Comparison of ENCODE assay signal across 8 mouse cellular contexts in the genomic region with DNA sequence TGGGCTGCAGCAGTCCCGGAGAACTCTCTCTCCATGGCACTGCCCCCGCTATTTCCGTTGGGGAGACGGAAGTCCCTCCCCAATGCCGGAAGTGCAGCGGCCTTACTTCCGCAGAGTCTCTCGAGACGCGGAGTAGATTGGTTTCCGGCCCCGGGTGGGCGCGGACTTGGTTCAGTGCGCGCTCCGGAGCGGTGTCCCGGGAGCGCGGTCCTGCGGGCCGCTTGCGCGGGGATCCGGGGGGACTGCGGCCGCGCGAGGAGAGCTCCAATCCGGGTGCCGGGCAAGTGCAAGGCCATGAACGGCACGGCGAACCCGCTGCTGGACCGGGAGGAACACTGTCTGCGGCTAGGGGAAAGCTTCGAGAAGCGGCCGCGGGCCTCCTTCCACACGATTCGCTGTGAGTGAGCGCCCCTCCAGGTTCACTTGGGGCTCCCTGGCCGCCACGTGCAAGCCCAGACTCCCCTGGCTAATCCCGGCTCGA. TPM values are rescaled to one million over a fixed set of nuclear protein-coding genes. Genes with fewer than 3 reads are reported as not detected.
A peak's percentile ranks its signal among the peaks of the same experiment; 100 is the strongest.
DNase-seq lines count a peak whose midpoint lies in the region; ATAC-seq lines count a peak whose summit lies in the region.

A gene (minus strand): TSS at position 66 of the 481 bp plus-strand sequence.

- peak within 1 kb of the TSS; percentile 90 for H3K4me2 ChIP-seq in hindbrain, embryonic 13.5 days

- H3K9ac ChIP-seq in hindbrain, embryonic 13.5 days: peak within 1 kb of the TSS; percentile 93

- H3K9me3 ChIP-seq in hindbrain, embryonic 13.5 days: no peaks in the 10 kb centered on the region

- H3K4me1 ChIP-seq in hindbrain, embryonic 13.5 days (replicated peaks): peaks cover 45% of the 10 kb centered on the region

- under 1% methylated on average over 49 of the region's 49 CpGs for WGBS in hindbrain, embryonic 13.5 days

- ATAC-seq in hindbrain, embryonic 13.5 days (ENCODE audit: low FRiP score): peak; percentile 93

- no peaks in the 10 kb centered on the region for H3K27me3 ChIP-seq in hindbrain, embryonic 13.5 days

- peak; percentile 92 for DNase-seq in NIH3T3 (ENCODE audit: low read depth)
- DNase-seq in cerebellum, postnatal 10 days: peak; percentile 92 to 93
- DNase-seq in frontal cortex, postnatal 14 days (ENCODE audit: low spot score in 2 of 2): peak; percentile 79 to 82
- DNase-seq in layer of hippocampus, postnatal 25 days (ENCODE audit: extremely low spot score in 1 of 2, low spot score in 1 of 2): peak; percentile 81 to 82
- peak; percentile 93 for DNase-seq in lung, postnatal 25 days (ENCODE audit: low spot score)
- peak; percentile 88 for DNase-seq in retina, embryonic 14.5 days (ENCODE audit: low spot score)
- DNase-seq in thymus, postnatal 4 days: peak; percentile 92

- peak within 1 kb of the TSS; percentile 97 for H3K4me3 ChIP-seq in hindbrain, embryonic 13.5 days

- H3K36me3 ChIP-seq in hindbrain, embryonic 13.5 days: peaks cover 46% of the 10 kb centered on the region

- H3K27ac ChIP-seq in hindbrain, embryonic 13.5 days: peak within 1 kb of the TSS; percentile 93

RNA-seq across cellular contexts. Expression of the gene that starts here (rescaled TPM):
- 54.1 and 55.0 TPM in 2 replicates for polyA plus RNA-seq in hindbrain, embryonic 13.5 days (2015; fragmentation: Nextera tagmentation; extraction: Ambion mirVana)
- 10 to 100 TPM; 27.2 to 28.6 TPM for total RNA-seq in layer of hippocampus, postnatal 25 days (2021)

Comparison
In these comparisons a context has a peak if more than half of its experiments do, and no peak if none do; other contexts are left out.
1. Peak in every context shown above with its lines: DNase-seq, ATAC-seq, H3K4me3 ChIP-seq and H3K27ac ChIP-seq.